Mouse (Mus musculus): ENCODE measurements around the gene Gm28539. TPM values are rescaled to one million over a fixed set of nuclear protein-coding genes. Genes with fewer than 3 reads are reported as not detected.
"Not testable (repeated sequence)": the region's sequence is repeated elsewhere in the genome, so short reads cannot be mapped to it uniquely, and the experiment has no call there.

The Gm28539 gene
- total RNA-seq, 2 experiments from 2014 or later: 1.3 to 2.1 TPM

- no peak for DNase-seq
- intact Hi-C loops (cut with DNase I; ENCODE audit: low total_unique reads): no loop called here
Measured at GRCm38 (mm10) chr16:18838346-18838745, 2.0 kb downstream of the Gm28539 start.

DNA sequence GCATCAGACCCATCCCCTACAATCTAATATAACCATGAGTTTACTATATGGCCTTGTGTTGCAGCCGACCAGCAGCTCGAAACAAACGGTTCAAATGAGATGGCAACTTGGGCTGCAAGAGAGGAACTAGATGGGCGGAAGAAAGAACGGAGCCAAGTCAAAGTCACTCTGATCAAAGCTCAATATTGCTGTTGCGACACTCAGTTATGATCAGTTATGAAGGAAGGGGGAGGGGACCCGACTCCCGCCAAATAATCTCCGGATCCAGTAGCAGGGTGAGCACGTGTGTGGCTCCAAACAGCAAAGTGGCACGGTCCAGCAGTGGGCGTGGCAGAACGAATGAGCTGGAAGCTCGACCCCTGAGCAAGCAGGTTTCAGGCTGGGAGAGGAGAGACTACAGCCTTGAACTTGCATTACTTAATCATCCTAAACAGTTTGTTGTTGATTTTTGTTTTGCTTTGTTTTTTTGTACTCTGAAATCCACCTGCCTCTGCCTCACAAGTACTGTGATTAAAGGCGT, 10.0 kb downstream of the Gm28539 start:
- intact Hi-C loops (cut with DNase I; ENCODE audit: low total_unique reads): no loop called here
- no peak for DNase-seq

- intact Hi-C loops (cut with DNase I; ENCODE audit: low total_unique reads); DNase-seq: not testable (repeated sequence)
Measured at GRCm38 (mm10) chr16:18849521-18850190, 13.3 kb downstream of the Gm28539 start.

DNA sequence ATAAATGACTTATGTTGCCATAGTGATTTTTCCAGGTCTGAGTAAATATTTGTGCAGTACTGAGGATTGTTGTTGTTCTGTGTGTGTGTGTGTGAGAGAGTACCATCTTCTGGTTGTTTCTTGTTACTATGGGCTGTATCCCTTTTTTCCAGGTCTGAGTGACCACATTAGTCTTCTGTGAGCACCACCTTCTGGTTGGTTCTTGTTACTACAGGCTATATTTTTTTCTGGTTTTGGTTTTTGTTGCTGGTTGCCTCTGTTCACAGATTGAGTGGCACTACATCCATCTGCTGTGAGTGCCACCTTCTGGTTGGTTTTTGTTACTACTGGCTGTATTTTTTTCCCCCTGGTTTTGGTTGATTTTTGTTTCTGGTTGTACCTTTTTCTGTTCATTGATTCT, 22.2 kb downstream of the Gm28539 start:
- intact Hi-C loops (cut with DNase I; ENCODE audit: low total_unique reads): no loop called here
- no peak for DNase-seq

DNA sequence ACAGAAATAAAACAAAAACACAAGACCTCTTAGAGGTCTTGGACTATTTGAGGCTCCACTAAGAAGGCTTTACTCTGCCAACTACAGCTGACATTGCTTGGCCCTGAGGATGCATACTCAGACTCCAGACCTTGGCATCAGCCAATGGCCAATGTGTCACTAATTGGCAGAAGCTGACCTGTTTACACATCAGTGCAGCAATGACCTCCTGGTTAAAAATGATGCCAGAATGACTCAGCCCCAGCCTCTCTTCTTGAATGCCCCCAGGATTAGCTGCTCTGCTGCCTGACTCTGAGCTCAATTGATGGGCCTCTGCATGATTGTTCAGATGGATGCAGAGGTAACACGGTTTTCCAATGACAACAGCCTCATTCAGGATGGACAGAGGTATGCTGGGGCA, 23.8 kb downstream of the Gm28539 start:
- intact Hi-C loops (cut with DNase I; ENCODE audit: low total_unique reads): no loop called here
- DNase-seq: peak; percentile 62

- intact Hi-C loops (cut with DNase I; ENCODE audit: low total_unique reads): loop anchor here (10.0 kb wide), 1 partner anchor 1636 kb away; the partner anchor contains the start of gene Hic2
- not testable (repeated sequence) for DNase-seq
Measured at GRCm38 (mm10) chr16:18870495-18870894, 34.1 kb downstream of the Gm28539 start.

DNA sequence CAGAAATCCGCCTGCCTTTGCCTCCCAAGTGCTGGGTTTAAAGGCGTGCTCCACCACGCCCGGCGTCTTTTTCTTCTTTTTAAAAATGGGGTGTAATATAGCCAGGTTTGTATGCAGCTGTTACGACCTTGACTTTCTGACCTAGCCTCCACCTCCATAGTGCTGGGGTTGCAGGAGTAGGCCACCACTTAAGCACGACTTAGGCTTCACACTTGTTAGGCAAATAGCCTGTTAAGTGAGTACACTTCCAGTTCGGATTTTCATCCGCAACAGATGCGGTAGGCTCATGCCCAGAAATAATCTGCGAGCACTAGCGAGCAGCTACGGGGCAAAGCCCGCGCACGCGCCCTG, 39.7 kb downstream of the Gm28539 start:
- intact Hi-C loops (cut with DNase I; ENCODE audit: low total_unique reads): loop anchor here (10.0 kb wide), 1 partner anchor 1641 kb away; the partner anchor contains the start of gene Hic2

DNA sequence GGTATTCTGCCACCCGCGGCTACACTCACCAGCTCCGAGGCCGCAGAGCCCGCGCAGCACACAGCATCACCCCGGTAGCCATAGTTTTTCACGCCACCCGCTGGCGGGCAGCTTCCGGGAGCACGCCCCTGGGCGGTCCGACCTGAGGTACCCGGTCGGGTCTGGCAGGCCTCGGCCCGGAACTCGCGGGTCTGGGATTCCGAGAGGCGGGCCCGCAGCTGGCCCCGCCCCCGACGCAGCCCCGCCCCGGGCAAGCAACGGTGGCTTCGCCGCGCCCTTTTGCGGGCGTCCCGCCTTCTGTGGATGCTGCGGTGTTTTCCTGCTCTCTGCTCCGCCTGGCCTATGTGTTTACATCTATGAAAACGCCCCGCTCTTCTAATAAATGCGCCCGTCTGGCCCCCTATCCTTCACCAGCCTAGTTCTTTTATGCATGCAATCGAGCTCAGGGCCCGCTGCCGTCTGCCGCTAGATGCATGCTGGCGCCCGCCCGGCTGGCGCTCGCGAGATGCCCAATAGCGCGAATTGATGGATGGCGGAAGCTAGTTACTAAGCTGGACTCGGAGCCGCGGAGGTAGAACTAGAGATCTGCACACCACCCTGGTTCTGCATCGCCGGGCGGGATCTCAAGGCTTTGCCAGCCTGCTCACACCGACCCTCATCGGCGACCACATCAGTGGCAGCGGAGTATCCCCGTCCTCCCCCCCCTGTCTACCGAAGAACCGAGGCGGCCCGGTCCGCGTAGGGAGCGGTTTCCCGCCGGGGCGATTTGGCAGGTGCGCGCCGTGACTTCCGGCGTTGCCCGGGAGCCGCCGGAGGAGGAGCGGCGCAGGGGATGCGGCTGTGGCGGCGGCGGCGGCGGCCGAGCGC, 40.3 kb downstream of the Gm28539 start, which contains the start of the genes Mrpl40 and Hira:
Gene Mrpl40 (minus strand): TSS at position 421 of the 867 bp plus-strand sequence.
Gene Hira (plus strand): TSS at position 596 of the 867 bp plus-strand sequence.
- DNase-seq: peak; percentile 96
- intact Hi-C loops (cut with DNase I; ENCODE audit: low total_unique reads): loop anchor here (10.0 kb wide), 1 partner anchor 1642 kb away; the partner anchor contains the start of gene Hic2

More for the DNA sequence above, 39.7 kb downstream of the Gm28539 start:
- no peak for DNase-seq

- intact Hi-C loops (cut with DNase I; ENCODE audit: low total_unique reads): loop anchor here (10.0 kb wide), 1 partner anchor 1643 kb away; the partner anchor contains the start of gene Hic2
- DNase-seq: peak; percentile 31
Measured at GRCm38 (mm10) chr16:18877386-18878090, 41.2 kb downstream of the Gm28539 start.

DNA sequence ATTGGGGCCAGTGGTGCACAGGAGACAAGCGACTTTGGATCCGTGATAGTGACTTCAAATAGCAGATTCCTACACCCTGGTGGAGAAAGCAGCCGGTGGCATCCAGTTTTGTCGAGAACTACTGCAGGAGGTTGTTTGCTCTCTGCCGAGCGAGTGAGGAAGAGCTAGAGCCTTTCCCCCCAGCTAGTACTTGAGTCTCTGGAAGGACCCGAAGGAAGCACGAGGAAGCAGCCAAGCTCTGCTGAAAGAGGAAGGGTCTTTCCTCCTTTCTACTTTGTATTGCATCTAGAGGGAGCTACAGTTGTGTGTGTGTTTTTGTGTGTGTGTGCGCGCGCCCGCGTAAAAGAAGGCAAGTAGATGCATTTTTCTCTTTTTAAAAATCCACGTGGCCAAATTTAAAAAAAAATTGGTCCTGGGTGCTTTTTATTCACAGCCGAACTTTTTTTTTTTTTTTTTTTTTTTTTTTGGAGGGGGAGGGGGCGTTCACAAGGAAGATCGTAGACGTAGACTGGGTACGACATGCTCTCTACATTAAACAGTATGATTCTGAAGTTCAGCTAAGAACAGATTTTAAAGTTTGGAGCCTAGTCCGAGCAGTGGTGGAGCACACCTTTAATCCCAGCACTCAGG, 41.8 kb downstream of the Gm28539 start:
- intact Hi-C loops (cut with DNase I; ENCODE audit: low total_unique reads): loop anchor here (10.0 kb wide), 1 partner anchor 1643 kb away; the partner anchor contains the start of gene Hic2
- no peak for DNase-seq

- no peak for DNase-seq
- intact Hi-C loops (cut with DNase I; ENCODE audit: low total_unique reads): no loop called here
Measured at GRCm38 (mm10) chr16:18884044-18884443, 47.7 kb downstream of the Gm28539 start.

GRCm38 (mm10) chr16:18893840-18894372, 57.5 kb downstream of the Gm28539 start:
- no peak for DNase-seq
- intact Hi-C loops (cut with DNase I; ENCODE audit: low total_unique reads): no loop called here

GRCm38 (mm10) chr16:18895249-18895648, 58.9 kb downstream of the Gm28539 start:
- intact Hi-C loops (cut with DNase I; ENCODE audit: low total_unique reads): no loop called here
- DNase-seq: no peak

- intact Hi-C loops (cut with DNase I; ENCODE audit: low total_unique reads): no loop called here
- DNase-seq: peak; percentile 16
Measured at GRCm38 (mm10) chr16:18896429-18896828, 60.0 kb downstream of the Gm28539 start.

- DNase-seq: no peak
- intact Hi-C loops (cut with DNase I; ENCODE audit: low total_unique reads): no loop called here
Measured at GRCm38 (mm10) chr16:18905648-18906047, 69.3 kb downstream of the Gm28539 start.

- no peak for DNase-seq
- intact Hi-C loops (cut with DNase I; ENCODE audit: low total_unique reads): no loop called here
Measured at GRCm38 (mm10) chr16:18916064-18916463, 79.7 kb downstream of the Gm28539 start.

DNA sequence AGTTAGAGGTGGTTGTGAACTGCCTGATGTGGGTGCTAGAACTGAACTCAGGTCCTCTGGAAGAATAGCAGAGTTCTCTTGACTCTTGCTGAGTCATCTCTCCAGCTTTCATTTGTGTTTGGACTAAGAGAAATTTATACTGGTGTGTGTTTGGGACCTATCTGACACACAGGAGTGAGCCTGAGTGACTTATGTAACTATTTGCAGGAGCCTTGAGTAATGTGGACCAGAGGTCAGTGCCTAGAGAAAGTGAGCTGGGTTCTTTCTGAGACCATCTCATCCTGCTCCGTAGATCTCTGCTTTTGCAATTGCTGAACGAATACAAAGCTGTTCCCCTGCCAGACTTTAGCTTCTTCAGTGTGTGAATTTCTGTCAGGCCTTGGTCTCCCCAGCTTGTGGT, 85.4 kb downstream of the Gm28539 start:
- intact Hi-C loops (cut with DNase I; ENCODE audit: low total_unique reads): no loop called here
- DNase-seq: no peak

GRCm38 (mm10) chr16:18927963-18928362, 91.6 kb downstream of the Gm28539 start:
- no peak for DNase-seq
- intact Hi-C loops (cut with DNase I; ENCODE audit: low total_unique reads): no loop called here

Data from gastrocnemius, postnatal 14 days (tissue).